Mouse (Mus musculus): ENCODE data around the gene Spata6.

Gene Spata6

GRCm38 (mm10) chr4:111838882-111839281 lies 119.1 kb downstream of the Spata6 start:
- DNase-seq (ENCODE audit: extremely low read depth, low read depth, low spot score): no peak

- DNase-seq (ENCODE audit: extremely low read depth, low read depth, low spot score): no peak
Measured at GRCm38 (mm10) chr4:111852626-111853025, 132.8 kb downstream of the Spata6 start.

GRCm38 (mm10) chr4:111866701-111867100 lies 146.9 kb downstream of the Spata6 start:
- DNase-seq (ENCODE audit: extremely low read depth, low read depth, low spot score): no peak

GRCm38 (mm10) chr4:111867743-111868401 lies 148.1 kb downstream of the Spata6 start:
- DNase-seq (ENCODE audit: extremely low read depth, low read depth, low spot score): no peak

Data from fat pad, adult 2 months (tissue).